Mouse (Mus musculus) embryonic facial prominence, embryonic 12.5 days (tissue): ENCODE measurements around the gene Eapp. TPM values are rescaled to one million over a fixed set of nuclear protein-coding genes. Genes with fewer than 3 reads are reported as not detected.
"Not testable (repeated sequence)": the region's sequence is repeated elsewhere in the genome, so short reads cannot be mapped to it uniquely, and the experiment has no call there.

Source experiments
- ATAC-seq: fragments of 200-750 bp; cut with Nextera tagmentation; 2 replicates; pipeline ENCODE4 v1.8.0; 2017; ENCODE audit not compliant: insufficient number of reproducible peaks, insufficient read depth, low FRiP score, low TSS enrichment
- H3K27ac ChIP-seq: fragments of 300-500 bp; sonication (generic); 2 replicates; pipeline ENCODE4 v1.5.1; 2016; ENCODE audit warnings: mild to moderate bottlenecking
- H3K27me3 ChIP-seq: fragments of 300-500 bp; sonication (generic); 2 replicates; pipeline ENCODE4 v1.6.1; 2016; ENCODE audit warnings: mild to moderate bottlenecking, moderate library complexity
- H3K36me3 ChIP-seq: fragments of 300-500 bp; sonication (generic); 2 replicates; pipeline ENCODE4 v1.6.1; 2016; ENCODE audit warnings: mild to moderate bottlenecking
- H3K4me1 ChIP-seq: fragments of 300-500 bp; sonication (generic); 2 replicates; pipeline ENCODE4 v1.6.1; 2016
- H3K4me2 ChIP-seq: fragments of 300-500 bp; sonication (generic); replicated peaks from 2 replicates; pipeline ENCODE4 v1.6.1; 2016; ENCODE audit warnings: mild to moderate bottlenecking, moderate library complexity
- H3K4me3 ChIP-seq: fragments of 300-500 bp; sonication (generic); 2 replicates; pipeline ENCODE4 v1.5.1; 2016; ENCODE audit warnings: mild to moderate bottlenecking
- H3K9ac ChIP-seq: fragments of 300-500 bp; sonication (generic); 2 replicates; pipeline ENCODE4 v1.6.1; 2016; ENCODE audit warnings: mild to moderate bottlenecking, moderate library complexity
- H3K9me3 ChIP-seq: fragments of 300-500 bp; sonication (generic); 2 replicates; pipeline ENCODE4 v1.6.1; 2016; ENCODE audit warnings: mild to moderate bottlenecking, moderate library complexity
- WGBS: fragments of 180-500 bp; shearing (Covaris S2); methylation state at CpG from one replicate; pipeline ENCODE4 v1.1.7; 2016; 5-methylcytosine and 5-hydroxymethylcytosine counted together
- polyA plus RNA-seq: library from polyadenylated mRNA; unstranded; fragments of >200 nt; fragmentation: Nextera tagmentation; extraction: Ambion mirVana; gene quantifications from 2 replicates; pipeline ENCODE4 v1.2.1, GENCODE M21; 2016

Gene Eapp
- polyA plus RNA-seq, 1 experiment from 2014 or later, result 67.3 TPM

- ATAC-seq, result no peak
- H3K4me2 ChIP-seq, result no peak overlapping the region
- H3K36me3 ChIP-seq, result peaks cover 15% of the 10 kb centered on the region
- WGBS, result 85% methylated on average over 1 of the region's 1 CpGs
- no peak overlapping the region for H3K9ac ChIP-seq
- no peaks in the 10 kb centered on the region for H3K4me1 ChIP-seq
- H3K4me3 ChIP-seq, result no peak overlapping the region
- H3K9me3 ChIP-seq, result no peaks in the 10 kb centered on the region
- no peak overlapping the region for H3K27ac ChIP-seq
- no peaks in the 10 kb centered on the region for H3K27me3 ChIP-seq
Observed at GRCm38 (mm10) chr12:54668141-54668540, 27.6 kb downstream of the Eapp start.

GRCm38 (mm10) chr12:54665526-54665925, 30.2 kb downstream of the Eapp start:
- H3K4me1 ChIP-seq, result no peaks in the 10 kb centered on the region
- no peak overlapping the region for H3K27ac ChIP-seq
- H3K9me3 ChIP-seq, result no peaks in the 10 kb centered on the region
- H3K4me2 ChIP-seq, result no peak overlapping the region
- H3K9ac ChIP-seq, result no peak overlapping the region
- WGBS, result 77% methylated on average over 6 of the region's 6 CpGs
- ATAC-seq, result no peak
- H3K4me3 ChIP-seq, result no peak overlapping the region
- H3K36me3 ChIP-seq, result no peaks in the 10 kb centered on the region
- no peaks in the 10 kb centered on the region for H3K27me3 ChIP-seq

- H3K27ac ChIP-seq, H3K4me1 ChIP-seq, H3K9me3 ChIP-seq, ATAC-seq, H3K4me2 ChIP-seq, H3K36me3 ChIP-seq, H3K27me3 ChIP-seq, H3K9ac ChIP-seq, H3K4me3 ChIP-seq: not testable (repeated sequence)
- WGBS, result 71% methylated on average over 5 of the region's 5 CpGs
Observed at GRCm38 (mm10) chr12:54661470-54661869, 34.2 kb downstream of the Eapp start.

GRCm38 (mm10) chr12:54659901-54660300, 35.8 kb downstream of the Eapp start:
- WGBS, result 80% methylated on average over 3 of the region's 3 CpGs
- no peak for ATAC-seq
- Histone ChIP-seq H3K4me1 (peaks cover 4% of the 10 kb centered on the region; the same call in 1 of the 2 replicates), H3K4me3 (no peak overlapping the region), H3K4me2 (no peak overlapping the region), H3K9me3 (no peaks in the 10 kb centered on the region), H3K27me3 (no peaks in the 10 kb centered on the region), H3K36me3 (no peaks in the 10 kb centered on the region), H3K9ac (no peak overlapping the region), H3K27ac (no peak overlapping the region)

GRCm38 (mm10) chr12:54658425-54659092, 37.1 kb downstream of the Eapp start:
- no peaks in the 10 kb centered on the region for H3K27me3 ChIP-seq
- no peak overlapping the region for H3K4me3 ChIP-seq
- H3K4me2 ChIP-seq, result no peak overlapping the region
- peaks cover 16% of the 10 kb centered on the region for H3K4me1 ChIP-seq
- ATAC-seq, result no peak
- H3K27ac ChIP-seq, result no peak overlapping the region
- 72% methylated on average over 7 of the region's 7 CpGs for WGBS
- H3K36me3 ChIP-seq, result no peaks in the 10 kb centered on the region
- no peaks in the 10 kb centered on the region for H3K9me3 ChIP-seq
- H3K9ac ChIP-seq, result no peak overlapping the region

GRCm38 (mm10) chr12:54657951-54658350, 37.7 kb downstream of the Eapp start:
- Histone ChIP-seq H3K4me3 (no peak overlapping the region), H3K27me3 (no peaks in the 10 kb centered on the region), H3K4me2 (no peak overlapping the region), H3K9ac (no peak overlapping the region), H3K4me1 (peaks cover 16% of the 10 kb centered on the region), H3K9me3 (no peaks in the 10 kb centered on the region), H3K36me3 (no peaks in the 10 kb centered on the region), H3K27ac (no peak overlapping the region)
- no peak for ATAC-seq
- WGBS, result 94% methylated on average over 5 of the region's 5 CpGs

- Histone ChIP-seq H3K27ac (no peak overlapping the region), H3K4me3 (peak overlapping the region; percentile 58; the same call in 1 of the 2 replicates), H3K9me3 (no peaks in the 10 kb centered on the region), H3K9ac (no peak overlapping the region), H3K4me2 (peak overlapping the region; percentile 60), H3K4me1 (peaks cover 16% of the 10 kb centered on the region), H3K36me3 (no peaks in the 10 kb centered on the region), H3K27me3 (no peaks in the 10 kb centered on the region)
- no peak for ATAC-seq
- WGBS, result 62% methylated on average over 2 of the region's 2 CpGs
Observed at GRCm38 (mm10) chr12:54657226-54657625, 38.5 kb downstream of the Eapp start.

GRCm38 (mm10) chr12:54656396-54657171, 39.1 kb downstream of the Eapp start, which contains the start of gene Sptssa:
Gene Sptssa (minus strand): TSS chr12:54656573.
- peak within 1 kb of the TSS; percentile 80 for H3K27ac ChIP-seq
- H3K36me3 ChIP-seq, result no peaks in the 10 kb centered on the region
- H3K4me2 ChIP-seq, result peak within 1 kb of the TSS; percentile 60
- 8% methylated on average over 53 of the region's 53 CpGs for WGBS
- H3K9me3 ChIP-seq, result no peaks in the 10 kb centered on the region
- peaks cover 16% of the 10 kb centered on the region for H3K4me1 ChIP-seq
- peak within 1 kb of the TSS; percentile 58 for H3K4me3 ChIP-seq
- peak; percentile 100 for ATAC-seq
- H3K9ac ChIP-seq, result peak within 1 kb of the TSS; percentile 72
- no peaks in the 10 kb centered on the region for H3K27me3 ChIP-seq

GRCm38 (mm10) chr12:54656039-54656395, 39.7 kb downstream of the Eapp start:
- H3K9ac ChIP-seq, result peak overlapping the region; percentile 72
- peak overlapping the region; percentile 60 for H3K4me2 ChIP-seq
- H3K27ac ChIP-seq, result peak overlapping the region; percentile 80
- ATAC-seq, result no peak; the same call in 1 of the 2 replicates
- WGBS, result under 1% methylated on average over 22 of the region's 22 CpGs
- H3K9me3 ChIP-seq, result no peaks in the 10 kb centered on the region
- peaks cover 16% of the 10 kb centered on the region for H3K4me1 ChIP-seq
- peak overlapping the region; percentile 58 for H3K4me3 ChIP-seq
- no peaks in the 10 kb centered on the region for H3K27me3 ChIP-seq
- H3K36me3 ChIP-seq, result no peaks in the 10 kb centered on the region

- H3K4me3 ChIP-seq, result peak overlapping the region; percentile 58
- H3K4me2 ChIP-seq, result peak overlapping the region; percentile 60
- H3K9me3 ChIP-seq, result no peaks in the 10 kb centered on the region
- H3K9ac ChIP-seq, result peak overlapping the region; percentile 72
- 27% methylated on average over 16 of the region's 16 CpGs for WGBS
- H3K36me3 ChIP-seq, result no peaks in the 10 kb centered on the region; the same call in 1 of the 2 replicates
- peaks cover 16% of the 10 kb centered on the region for H3K4me1 ChIP-seq
- ATAC-seq, result no peak
- peak overlapping the region; percentile 80 for H3K27ac ChIP-seq
- no peaks in the 10 kb centered on the region for H3K27me3 ChIP-seq
Observed at GRCm38 (mm10) chr12:54655292-54656038, 40.2 kb downstream of the Eapp start.

- H3K4me3 ChIP-seq, result peak overlapping the region; percentile 58
- ATAC-seq, result no peak
- no peaks in the 10 kb centered on the region for H3K27me3 ChIP-seq
- no peak overlapping the region; the same call in 1 of the 2 replicates for H3K9ac ChIP-seq
- H3K36me3 ChIP-seq, result no peaks in the 10 kb centered on the region; the same call in 1 of the 2 replicates
- 86% methylated on average over 1 of the region's 1 CpGs for WGBS
- no peak overlapping the region for H3K27ac ChIP-seq
- no peaks in the 10 kb centered on the region for H3K9me3 ChIP-seq
- peaks cover 16% of the 10 kb centered on the region for H3K4me1 ChIP-seq
- peak overlapping the region; percentile 60 for H3K4me2 ChIP-seq
Observed at GRCm38 (mm10) chr12:54654741-54655140, 41.0 kb downstream of the Eapp start.
